Mouse (Mus musculus): ENCODE data around the gene Hmgn5.
A peak's percentile ranks its signal among the peaks of the same experiment; 100 is the strongest.

Gene Hmgn5

GRCm38 (mm10) chrX:109013283-109013682 lies at the start of gene Hmgn5:
TSS of gene Hmgn5 (minus strand) at chrX:109013404.
- DNase-seq = peak; percentile 91 to 94

GRCm38 (mm10) chrX:109047773-109048172 lies 34.6 kb upstream of the Hmgn5 start:
- DNase-seq = no peak

GRCm38 (mm10) chrX:109026224-109026623 lies 13.0 kb upstream of the Hmgn5 start:
- DNase-seq = no peak

- no peak for DNase-seq
Measured at GRCm38 (mm10) chrX:109020858-109021257, 7.7 kb upstream of the Hmgn5 start.

GRCm38 (mm10) chrX:109014166-109014565 lies 962 bp upstream of the Hmgn5 start:
- no peak for DNase-seq

GRCm38 (mm10) chrX:109013686-109014085 lies 482 bp upstream of the Hmgn5 start:
- peak; percentile 53 to 69 for DNase-seq

GRCm38 (mm10) chrX:109012371-109013031 lies 703 bp downstream of the Hmgn5 start:
- peak; percentile 47 to 58 for DNase-seq

GRCm38 (mm10) chrX:109011611-109012185 lies 1.5 kb downstream of the Hmgn5 start:
- DNase-seq = peak in 1 of 2 experiments; percentile 4

GRCm38 (mm10) chrX:109001277-109001676 lies 11.9 kb downstream of the Hmgn5 start:
- DNase-seq = no peak

All from cerebellum, postnatal 25 days (tissue).